Mouse (Mus musculus) induced T-regulatory cell, adult 2 months (primary cell): Measurements from ENCODE around the gene Asf1b.
A peak's percentile ranks its signal among the peaks of the same experiment; 100 is the strongest.

Experiments used
- DNase-seq: peaks from one replicate; pipeline ENCODE4 v3.0.0-alpha.2; 2012; ENCODE audit warnings: low read depth

Asf1b gene

DNA sequence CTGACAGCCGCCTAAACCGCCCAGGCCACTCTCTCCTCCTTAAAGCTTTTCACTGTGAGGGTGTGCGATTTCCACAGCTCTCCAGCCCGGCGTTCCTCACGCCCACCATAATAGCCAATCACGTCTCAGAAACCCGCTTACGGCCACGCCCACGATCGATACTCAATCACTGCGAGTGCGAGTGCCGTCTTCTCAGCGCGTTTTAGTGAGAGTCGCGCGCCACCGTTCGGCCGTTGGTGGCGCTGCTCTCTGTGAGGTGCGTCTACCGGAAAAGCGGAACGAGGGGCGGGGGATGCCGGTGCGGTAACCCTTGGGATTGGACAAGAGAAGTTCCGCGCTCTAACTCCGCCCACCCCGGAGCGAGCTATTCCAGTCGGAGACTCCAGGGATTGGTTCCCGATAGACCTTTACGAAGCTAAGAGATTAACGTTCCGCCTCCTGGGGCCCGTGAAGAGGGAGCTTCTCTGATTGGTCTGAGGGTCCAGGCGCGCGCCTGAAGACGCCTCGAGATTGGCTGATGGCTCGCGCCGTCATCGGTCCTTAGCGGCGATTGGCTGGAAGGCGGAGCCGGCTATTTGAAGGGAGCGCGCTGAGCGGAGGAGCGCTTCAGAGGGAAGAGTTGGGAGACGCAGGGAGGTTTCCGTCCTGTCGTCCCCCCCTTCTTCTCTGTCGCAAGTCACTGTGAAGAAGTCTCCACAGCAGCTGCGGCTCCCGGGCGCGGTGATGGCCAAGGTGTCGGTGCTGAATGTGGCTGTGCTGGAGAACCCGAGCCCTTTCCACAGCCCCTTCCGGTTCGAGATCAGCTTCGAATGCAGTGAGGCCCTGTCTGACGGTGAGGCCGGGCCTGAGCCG lies at the start of gene Asf1b, which contains the start of gene Gm10644:
Gene Asf1b, plus strand, starts transcription at position 402 of the 852 bp plus-strand sequence.
Gene Gm10644, minus strand, starts transcription at position 100 of the 852 bp plus-strand sequence.
- DNase-seq = peak; percentile 100

- DNase-seq = no peak
Observed at GRCm38 (mm10) chr8:83908583-83908982, 46.7 kb upstream of the Asf1b start.

DNA sequence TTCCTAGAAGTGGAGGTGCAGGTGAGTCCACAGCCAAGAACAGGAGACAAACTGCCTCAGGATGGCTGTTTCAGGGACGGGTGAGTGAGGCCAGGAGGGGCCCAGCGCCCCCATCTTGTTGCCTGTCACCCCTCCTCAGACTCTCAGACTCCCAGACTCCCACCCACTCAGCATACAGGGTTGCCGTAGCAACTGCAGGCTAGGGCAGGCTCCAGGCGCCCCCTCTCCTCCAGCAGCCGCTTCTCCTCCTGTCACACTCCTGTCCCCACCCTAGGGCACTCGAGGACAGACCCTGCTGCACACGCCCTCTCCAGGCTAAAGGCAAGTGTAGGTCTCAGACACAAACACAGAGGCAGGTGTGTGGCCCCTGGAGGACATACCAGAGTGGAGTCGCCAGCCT lies 46.0 kb upstream of the Asf1b start:
- DNase-seq = no peak

DNA sequence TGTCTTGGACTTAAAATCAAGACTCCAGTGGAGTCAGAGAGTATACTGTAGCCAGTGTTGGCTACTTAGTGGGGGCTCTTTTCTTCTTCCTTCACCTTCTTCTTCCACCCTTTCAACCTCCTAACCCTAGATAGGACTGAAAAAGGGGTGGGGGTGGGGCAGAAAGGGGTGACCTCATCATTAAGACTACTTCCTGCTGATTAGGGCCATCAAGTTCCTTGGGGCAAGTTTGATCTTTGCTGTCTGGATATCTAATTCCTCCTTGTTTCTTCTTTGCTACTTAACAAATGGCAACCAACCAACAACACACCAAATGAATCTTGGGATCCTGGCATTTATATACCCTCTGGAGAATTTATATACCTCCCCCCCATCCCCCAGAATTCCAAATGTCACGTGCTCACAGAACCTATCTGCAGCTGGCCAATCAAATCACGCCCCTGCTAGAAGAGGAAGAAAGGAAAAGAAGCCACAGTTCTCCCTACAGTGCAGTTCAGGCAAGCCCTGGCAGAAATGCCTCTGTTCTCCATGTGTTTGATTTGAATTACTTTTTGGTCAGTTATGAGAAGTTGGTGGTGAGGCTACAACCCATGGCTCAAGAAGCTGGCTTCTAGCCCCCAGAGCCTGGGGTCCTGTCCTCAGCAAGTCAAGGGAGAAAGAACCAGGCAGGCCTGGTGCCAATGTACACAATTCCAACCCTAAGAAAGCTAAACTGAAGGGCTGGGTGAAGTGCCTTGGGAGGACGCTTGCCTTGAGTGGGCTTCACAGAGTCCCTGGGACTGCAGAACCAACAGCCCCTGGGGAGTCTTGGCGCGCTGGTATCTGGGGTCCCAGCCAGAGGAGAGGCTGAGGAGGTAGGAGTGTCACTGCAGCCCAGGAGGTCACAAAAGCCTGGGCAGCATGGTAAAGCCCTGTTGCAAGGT lies 43.2 kb upstream of the Asf1b start:
- DNase-seq = no peak

- no peak for DNase-seq
Observed at GRCm38 (mm10) chr8:83914232-83914631, 41.1 kb upstream of the Asf1b start.

GRCm38 (mm10) chr8:83914860-83915259 lies 40.4 kb upstream of the Asf1b start:
- DNase-seq = peak; percentile 13

GRCm38 (mm10) chr8:83916015-83916414 lies 39.3 kb upstream of the Asf1b start:
- DNase-seq = no peak

DNA sequence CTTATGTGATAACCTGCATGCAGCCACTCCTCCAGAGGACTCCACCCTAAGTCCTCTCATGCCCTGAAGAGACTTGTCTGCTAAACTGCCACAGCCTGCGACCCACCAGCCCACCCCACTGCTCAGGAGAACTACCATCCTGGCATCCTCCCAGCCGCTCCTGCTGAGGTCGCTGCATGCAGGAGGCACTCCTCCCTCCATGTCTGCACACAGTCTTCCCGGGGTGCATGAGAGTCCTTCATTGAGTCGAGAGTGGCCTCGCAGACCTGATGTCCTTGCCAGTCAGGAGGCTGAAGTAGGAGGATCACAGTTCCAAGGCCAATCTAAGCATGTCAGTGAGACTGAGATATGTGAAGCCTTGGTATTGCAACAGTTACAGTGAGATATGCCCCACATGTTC lies 37.7 kb upstream of the Asf1b start:
- DNase-seq = no peak

GRCm38 (mm10) chr8:83921558-83921957 lies 33.7 kb upstream of the Asf1b start:
- peak; percentile 88 for DNase-seq

GRCm38 (mm10) chr8:83922727-83923126 lies 32.6 kb upstream of the Asf1b start:
- no peak for DNase-seq

DNA sequence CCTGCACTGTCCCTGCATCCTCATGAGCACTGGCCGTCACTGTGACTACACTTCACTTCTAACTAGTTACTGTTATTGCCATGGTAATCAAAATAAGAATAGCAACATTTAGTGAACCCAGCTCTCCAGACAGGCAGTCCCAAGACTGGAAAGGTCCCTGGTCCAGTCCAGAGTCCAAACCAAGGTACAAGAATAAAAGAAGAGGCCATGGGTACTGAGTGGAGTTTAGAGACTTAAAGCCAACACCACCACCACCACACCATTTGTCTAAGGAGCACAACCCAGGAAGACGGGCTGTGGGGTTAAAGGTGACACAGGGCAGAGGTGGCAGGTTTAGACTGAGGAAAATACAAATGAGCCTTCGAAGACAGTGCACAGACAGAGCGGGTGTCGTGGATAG lies 30.7 kb upstream of the Asf1b start:
- no peak for DNase-seq

DNA sequence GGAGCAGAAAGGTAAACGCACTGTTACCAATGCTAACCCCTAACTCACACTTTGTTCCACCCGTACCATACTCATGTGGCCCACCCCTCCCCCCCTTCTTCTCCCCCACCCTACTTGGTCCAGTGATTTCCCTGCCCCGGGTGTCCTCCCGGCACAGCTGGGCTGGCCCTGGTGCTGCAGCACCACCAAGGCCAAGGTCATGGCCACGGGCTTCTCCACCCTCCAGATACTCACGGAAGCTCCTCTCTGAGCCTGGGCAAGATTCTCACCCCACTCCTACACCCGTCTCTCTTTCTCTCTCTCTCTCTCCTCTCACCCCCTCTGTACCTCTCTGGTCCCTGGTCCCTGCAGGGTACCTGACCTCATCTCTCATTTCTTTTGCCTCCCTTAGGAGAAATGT lies 29.0 kb upstream of the Asf1b start:
- DNase-seq = no peak

- no peak for DNase-seq
Observed at GRCm38 (mm10) chr8:83934222-83934621, 21.1 kb upstream of the Asf1b start.

DNA sequence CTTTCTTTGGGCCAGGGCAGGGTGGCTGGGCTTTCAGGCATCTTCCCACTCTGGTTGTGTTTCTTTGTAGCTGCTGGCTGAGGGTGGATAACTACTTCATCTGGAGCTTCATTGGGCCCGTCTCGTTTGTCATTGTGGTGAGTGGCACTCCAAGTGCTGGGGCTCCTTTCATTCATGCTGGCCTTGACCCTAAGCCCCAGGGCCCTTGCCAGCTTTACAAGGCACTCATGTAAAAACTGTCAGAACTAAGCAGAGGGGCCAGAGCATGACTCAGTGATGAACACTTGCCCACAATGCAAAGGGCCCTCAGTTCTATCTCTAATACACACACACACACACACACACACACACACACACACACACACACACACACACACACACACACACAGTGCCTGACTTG lies 20.3 kb upstream of the Asf1b start:
- DNase-seq = no peak

DNA sequence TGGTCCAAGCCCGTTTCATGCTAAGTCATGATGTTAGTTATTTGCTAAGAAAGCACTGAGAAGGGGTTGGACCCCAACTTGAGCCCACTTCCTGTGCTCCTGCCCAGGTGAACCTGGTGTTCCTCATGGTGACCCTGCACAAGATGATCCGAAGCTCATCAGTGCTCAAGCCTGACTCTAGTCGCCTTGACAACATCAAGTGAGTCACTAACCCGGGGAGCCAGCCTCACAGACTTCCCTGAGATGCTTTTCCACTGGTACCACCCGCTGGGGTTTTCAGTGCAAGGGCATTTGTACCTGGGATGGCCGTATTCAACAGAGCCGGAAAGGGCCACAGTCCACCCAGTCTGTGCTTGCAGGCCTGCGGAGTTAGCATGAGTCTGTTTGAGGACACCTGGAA lies 19.9 kb upstream of the Asf1b start:
- no peak for DNase-seq

GRCm38 (mm10) chr8:83937645-83938044 lies 17.7 kb upstream of the Asf1b start:
- DNase-seq = no peak

GRCm38 (mm10) chr8:83938330-83938729 lies 17.0 kb upstream of the Asf1b start:
- DNase-seq = no peak

DNA sequence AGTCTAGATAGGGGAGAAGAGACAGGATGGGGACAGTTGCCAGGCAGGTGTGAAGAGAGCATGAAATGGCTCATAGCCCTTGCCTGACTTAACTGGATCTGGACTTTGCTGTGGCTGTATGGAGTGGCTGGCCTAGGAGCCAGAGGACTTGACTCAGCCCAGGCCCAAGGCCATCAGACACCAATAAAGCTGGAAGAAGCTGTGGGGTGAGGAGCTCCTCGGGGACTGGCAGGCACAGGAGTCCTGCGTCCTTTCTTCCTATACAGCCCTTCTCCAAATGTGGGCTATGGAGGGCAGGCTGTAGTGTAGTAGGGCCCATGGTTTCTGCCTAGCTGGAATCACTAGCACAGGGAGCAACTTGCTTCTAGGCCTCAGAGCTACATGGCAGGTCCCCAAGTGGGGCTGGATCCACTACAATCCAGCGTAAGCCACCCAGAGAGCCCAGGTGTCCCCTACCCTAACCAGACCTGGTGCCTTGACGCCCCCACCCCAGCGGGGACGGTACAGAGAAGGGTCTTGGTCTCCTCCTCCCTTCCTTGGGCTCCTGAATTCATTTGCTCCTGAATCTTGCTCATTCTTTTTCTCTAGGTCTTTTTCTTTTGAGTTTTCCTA lies 14.1 kb upstream of the Asf1b start:
- no peak for DNase-seq

DNA sequence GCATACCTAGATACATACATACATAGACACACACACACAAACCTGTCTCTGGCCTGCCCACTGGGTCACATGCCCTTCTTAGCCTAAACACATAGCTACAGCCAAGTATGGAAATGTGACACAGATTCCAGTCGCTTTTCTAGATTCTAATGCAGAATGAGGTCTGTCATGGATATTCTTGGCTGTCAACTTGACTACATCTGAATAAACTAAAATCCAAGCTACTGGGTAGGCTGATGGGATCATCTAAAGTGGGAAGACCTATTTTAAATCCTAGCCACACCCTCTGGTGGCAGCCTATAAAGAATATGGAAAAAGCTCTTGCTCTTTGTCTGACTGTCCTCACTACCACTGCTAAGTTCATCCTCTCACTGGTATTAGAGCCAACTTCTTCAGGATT lies 12.9 kb upstream of the Asf1b start:
- DNase-seq = no peak

DNA sequence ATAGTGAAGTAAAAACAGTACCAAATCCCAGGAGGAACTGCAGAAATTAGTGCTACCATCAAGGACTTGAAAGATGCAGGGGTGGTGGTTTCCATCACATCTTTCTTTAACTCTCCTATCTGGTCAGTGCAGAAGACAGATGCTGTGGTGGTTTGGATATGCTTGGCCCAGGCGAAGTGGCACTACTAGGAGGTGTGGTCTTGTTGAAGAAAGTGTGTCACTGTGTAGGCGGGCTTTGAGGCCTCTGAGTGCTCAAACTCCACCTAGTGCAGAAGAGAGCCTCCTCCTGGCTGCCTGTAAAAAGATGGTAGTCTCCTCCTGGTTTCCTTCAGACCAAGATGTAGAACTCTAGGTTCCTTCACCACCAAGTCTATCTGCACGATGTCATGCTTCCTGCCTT lies 9.8 kb upstream of the Asf1b start:
- DNase-seq = no peak

DNA sequence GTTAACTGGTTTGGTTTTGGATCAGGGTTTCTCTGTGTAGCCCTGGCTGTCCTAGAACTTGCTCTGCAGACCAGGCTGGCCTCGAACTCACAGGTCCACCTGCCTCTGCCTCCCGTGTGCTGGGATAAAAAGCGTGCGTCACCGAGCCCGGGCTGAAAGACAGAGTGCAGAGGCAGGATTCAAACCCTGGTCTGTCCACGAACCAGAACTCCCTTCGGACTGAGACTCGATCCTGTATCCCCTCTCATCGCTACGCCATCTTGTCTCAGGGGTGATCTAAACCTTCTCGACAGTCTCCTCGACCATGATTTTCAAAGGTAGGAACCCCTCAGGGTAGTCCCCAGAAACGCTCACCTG lies 580 bp upstream of the Asf1b start:
- DNase-seq = no peak

DNA sequence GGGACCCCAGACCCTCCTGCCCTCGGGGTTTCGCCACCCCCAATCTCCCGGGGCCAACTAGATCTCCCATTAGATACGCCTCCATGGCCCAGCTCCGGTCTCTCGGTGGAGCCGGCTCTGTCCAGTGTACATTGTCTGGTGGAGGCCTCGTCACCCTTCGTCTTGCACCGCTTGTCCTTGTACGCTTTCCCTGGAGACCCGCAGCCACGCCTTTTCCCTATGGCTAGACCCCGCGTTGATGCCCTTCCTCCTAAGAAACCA lies 581 bp downstream of the Asf1b start:
- DNase-seq = no peak

DNA sequence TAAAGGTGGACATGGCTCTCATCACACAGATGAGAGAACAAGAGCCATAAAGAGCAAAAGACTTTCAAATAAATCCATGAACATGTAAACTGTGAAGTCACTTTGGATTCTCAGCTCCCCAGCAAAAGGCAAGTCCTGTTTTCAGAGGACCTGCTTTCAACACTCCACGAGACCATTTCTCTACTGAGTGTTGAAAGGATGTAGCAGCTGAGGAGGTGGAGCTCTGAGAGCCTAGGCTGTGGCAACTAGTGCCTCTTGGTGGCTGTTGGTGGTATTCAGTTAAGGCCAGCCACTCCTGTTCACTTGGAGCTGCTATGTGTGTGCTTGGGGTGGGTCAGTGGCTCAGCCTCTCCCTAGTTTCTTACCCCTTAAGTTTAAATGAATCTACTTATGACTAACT lies 1.5 kb downstream of the Asf1b start:
- DNase-seq = peak; percentile 73
